Mouse (Mus musculus): Measurements from ENCODE around the gene Pcdh9.

Pcdh9 gene
- long read RNA-seq, experiment 1 = 0 reads
- long read RNA-seq, experiment 2, partial matches to known transcripts = 1 of 5 reads
- long read RNA-seq, experiment 2, other reads (novel, unspliced or antisense) = 2 of 5 reads

DNA sequence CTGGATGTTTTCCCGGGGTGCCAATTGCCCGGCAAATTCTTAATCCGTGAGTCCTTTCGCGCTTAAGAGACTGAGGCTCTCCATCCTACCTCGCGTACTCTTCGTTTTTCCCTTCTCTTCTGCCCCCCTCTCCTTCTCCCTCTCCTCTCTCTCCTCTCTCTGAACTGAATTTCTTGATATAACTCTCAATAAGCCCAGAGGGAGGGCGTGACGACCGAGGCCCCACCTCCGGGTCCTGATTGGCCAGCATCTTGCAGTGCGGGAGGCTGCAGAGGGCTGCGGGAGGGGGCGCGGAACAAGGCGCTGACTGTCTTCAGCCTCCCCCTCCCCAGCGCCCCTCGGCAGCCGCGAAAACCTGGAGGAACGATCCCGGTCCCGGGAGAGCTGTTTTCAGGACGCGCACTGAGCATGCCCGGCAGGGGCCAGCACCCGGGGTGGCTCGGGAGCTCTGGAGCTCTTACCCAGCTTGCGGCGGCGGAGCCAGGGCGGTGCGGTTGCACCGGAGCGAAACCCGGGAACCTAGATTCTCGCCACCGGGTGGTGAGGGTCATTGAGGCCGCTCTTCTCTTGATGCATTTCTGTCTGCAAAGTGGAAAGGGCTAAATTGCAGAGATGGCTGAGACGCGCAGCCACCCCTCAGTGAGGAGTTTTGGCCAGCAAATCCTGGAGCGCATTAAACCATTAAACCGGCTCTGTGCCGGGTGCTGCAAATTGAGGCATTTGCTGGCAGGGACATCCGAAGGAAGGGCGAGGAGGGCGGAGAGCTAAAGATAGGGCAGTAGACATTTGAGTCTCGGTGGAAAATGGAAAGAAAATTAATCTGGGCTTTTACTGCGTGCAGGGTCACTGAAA lies at the start of gene Pcdh9:
Gene Pcdh9, minus strand, starts transcription at position 161 of the 852 bp plus-strand sequence.
- intact Hi-C loops (cut with DNase I) = no loop called here

DNA sequence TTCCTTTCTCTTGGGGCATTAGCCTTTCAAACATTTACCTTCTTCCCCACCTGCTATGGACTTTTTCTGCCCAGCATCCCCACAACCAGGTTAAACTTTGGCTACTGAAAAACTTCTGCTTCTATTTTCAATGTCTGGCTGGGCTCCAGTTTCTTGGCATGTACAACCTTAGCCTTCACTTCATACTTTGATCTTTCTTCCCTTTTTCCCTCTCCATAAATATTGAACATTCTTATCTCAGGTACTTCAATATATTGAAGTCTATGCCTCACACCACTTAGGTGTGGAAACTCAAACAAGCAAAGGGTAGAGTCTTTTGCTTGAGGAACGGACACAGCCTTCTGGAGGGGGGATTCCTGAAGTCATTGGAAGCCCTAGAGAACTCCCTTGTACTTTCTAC lies 16.4 kb upstream of the Pcdh9 start:
- intact Hi-C loops (cut with DNase I) = no loop called here

DNA sequence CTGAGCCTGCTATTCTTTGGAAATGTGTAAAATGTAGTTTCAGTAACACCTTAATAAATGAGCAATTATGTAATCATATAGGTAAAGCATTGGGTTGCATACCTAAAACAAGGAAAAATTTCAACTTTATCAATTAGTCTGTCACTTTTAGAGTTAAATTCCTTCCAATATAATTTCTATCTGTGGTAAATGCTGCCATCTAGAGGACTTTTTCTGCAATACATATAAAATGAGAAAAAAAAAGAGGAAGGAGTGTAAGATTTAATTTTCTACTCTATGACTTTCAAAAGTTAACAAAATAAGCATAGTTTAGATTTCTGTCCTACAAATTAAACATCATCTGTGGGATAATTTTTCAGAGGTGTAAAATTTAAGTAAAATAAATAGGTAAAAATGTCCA lies 8.1 kb upstream of the Pcdh9 start:
- intact Hi-C loops (cut with DNase I) = loop anchor here (5.0 kb wide), 1 partner anchor 581 kb away; no protein-coding TSS in a partner anchor

DNA sequence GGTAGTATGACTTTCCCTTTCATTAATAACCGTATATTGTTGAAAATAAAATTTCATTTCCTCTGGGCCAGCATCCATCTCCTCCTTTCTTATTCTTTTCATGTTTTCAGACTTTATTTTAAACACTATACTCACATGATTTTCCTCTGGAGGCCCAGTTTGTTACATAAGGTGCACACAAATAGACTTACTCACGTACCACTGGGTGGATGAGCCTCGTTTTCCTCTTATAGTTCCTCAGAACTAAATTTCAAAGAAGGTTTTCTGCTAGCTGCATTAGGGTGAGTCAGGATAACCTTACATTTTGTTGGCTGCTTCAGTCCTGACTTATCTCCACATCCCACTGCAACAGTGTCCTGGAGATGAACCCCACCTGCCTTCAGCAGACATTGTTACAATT lies 4.7 kb upstream of the Pcdh9 start:
- intact Hi-C loops (cut with DNase I) = loop anchor here (5.0 kb wide), 1 partner anchor 578 kb away; no protein-coding TSS in a partner anchor

DNA sequence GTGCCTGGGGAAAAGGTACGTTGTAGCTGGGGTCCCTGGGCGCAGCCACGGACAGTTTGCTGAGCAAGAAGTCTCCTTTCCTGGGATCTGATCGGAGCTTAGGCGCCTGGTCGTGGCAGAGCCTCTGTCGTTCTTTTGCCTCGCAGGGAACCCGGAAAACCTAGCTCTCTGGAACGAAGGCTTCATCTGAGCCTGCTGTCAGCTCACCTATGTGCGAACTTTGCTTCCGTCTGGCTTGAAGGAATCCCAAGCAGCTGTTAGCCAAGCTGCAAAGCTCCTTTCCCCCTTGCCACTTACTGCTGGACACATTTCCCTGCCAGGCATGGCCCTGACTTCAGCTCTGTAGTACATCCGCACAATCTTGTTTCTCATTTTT lies 880 bp upstream of the Pcdh9 start:
- intact Hi-C loops (cut with DNase I) = no loop called here

DNA sequence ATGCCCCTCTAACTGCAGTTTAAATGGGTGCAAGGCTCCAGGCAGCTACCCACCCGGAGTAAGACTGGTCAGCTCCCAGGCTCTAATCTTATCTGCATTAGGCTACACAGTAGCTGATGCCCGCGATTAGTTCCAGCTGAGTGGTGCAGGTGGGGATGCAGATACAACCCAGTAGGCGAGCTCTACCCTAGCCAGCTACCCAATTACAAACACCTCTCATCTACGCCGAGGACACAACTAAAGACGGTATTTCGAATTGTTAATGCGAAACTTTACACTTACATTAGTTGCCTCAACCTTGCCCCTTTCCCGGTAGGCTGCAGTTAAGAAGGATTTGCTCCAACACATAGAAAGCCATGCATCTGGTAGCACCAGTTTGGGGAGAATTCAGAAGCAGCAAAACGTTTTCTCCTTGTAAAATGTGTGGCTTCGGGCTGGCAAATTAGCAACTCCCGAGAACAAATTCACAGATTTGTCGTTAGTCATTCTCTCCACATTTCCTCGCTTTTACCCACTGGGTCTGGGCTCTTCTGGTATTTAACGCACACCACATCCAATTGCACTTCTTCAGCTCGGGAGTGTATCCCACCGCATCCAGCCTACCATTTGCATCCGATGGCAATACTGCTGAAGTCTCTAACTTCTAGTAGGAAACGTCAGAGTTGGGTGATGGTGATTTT lies 500 bp downstream of the Pcdh9 start:
- intact Hi-C loops (cut with DNase I) = no loop called here

DNA sequence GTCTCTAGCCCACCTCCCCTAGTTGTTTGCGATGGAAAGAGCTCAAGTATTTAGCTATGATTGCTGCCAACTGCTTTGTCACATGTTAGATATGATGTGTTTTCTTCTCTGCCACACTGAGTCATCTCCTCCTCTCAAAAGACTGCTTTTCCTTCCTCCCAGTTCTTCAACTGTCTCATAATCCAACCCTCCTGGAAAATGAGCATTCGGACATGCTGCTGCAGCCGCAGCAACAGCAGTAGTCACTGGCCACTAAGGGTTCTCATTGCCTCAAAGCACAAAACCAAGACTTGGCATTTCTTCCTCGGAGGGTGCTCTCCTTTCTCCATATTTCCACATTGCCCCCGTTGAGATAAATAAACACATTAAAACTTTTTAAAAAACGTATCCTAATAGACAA lies 1.2 kb downstream of the Pcdh9 start:
- intact Hi-C loops (cut with DNase I) = no loop called here

DNA sequence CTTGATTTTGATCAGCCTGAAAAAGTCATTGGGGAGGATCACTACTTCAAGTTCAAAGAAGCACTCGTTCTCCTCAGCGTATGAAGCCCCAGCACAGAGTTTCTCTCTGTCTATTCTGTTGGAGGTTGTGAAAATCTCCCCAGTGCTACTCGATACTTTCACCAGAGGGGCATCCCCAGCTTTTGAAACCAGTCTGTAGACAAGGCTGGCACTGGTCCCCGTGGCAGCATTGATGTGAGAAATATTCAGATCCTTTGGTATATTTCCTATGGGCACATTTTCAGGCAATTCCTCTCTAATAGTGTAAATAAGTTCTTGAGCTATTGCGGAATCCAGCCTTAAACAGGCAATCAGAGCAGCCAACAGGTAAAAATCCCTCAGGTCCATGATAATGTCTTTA lies 2.1 kb downstream of the Pcdh9 start:
- intact Hi-C loops (cut with DNase I) = no loop called here

DNA sequence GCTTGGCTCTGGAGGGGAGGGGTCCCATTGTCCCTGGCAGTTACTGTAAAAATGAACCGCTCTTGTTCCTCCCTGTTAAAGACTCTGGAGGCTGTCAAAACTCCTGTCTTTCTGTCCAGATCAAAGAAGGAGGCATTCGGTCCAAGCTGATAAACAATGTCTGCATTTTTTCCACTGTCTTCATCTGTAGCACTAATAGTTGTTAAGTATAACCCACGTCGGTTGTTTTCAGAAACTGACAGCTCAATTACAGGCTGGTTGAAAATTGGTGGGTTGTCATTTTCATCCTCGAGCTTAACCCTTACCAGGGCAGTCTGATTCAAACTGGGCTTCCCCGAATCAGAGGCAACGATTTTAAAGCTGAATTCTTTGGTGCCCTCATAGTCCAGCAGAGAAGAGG lies 3.4 kb downstream of the Pcdh9 start:
- intact Hi-C loops (cut with DNase I) = no loop called here

DNA sequence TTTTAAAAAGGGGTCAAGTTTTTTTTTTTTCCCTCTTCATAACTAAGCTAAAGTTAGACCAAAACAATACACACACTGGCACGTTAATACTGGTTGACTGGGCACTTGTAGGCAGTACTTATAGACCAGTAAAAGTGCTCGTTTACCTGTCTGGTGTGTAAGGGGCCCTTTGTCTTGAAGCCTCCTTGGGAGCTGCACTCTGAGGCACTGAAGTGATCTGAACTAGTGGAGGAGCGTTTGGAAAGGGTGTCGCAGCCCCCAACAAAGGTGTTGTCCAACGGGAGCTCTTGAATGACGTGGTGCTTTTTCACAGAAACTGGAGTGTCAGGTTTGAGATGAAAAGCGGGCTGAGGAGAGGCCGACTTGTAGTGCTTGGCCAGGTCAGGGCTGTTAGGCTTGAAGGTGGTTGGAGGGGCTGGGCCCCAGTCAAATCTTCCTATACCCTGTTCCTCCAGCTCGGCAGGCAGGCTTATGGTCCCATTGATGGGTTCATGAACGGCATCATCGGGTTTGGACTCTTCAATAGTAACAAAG lies 4.9 kb downstream of the Pcdh9 start:
- intact Hi-C loops (cut with DNase I) = no loop called here

DNA sequence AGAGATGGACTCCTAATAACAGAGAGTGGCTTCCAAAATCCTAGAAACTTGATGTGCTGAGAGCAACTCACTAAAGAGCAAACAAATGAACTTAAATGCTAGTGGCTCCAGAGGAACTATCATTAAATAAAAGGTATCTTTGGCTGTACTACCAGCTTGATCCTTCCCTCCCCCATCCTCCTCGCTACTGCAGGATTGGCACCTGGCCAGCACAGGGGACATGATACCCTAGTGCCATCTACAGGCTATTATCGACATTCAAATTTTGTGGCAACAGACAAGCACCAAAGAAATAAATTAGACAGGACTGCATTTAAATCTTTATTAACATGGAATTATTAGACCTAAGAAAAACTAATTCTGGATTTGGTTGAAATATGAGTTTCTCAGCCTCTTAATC lies 6.0 kb downstream of the Pcdh9 start:
- intact Hi-C loops (cut with DNase I) = no loop called here

DNA sequence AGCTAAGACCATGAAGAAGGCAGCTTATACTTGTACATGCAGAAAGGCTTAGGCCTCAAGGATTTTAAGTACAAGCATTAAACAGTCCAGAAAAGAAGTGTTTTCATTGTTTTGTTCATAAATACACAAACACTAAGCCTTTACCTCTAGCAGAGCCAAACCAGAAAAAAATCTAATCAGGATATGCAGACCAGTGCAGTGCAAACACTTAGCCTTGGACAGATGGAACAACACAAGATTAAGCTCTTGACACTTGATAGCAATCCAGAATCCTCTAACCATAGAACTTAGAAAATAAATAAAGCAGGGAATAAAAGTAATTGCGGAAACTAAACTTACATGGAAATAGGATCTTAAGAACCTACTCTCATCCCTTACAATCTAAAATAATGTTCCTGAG lies 10.4 kb downstream of the Pcdh9 start:
- intact Hi-C loops (cut with DNase I) = no loop called here

DNA sequence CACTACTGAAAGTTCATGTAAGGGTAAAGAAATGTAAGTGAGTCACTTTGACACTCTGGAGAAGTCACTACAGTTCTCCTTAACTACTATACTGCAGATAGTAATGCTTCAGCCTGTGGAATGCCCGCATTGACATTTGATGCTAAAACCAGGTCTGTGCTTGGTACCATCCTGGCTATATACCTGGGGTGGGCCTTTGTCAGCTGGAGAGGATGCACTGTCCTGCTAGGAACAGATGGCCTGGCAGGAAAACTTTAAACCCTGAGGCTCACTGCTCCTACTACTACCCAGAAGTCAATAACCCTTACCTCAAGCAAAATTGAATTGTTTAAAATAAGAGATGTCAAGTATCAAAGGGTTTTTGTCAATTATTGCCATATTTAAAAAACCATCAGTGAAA lies 14.5 kb downstream of the Pcdh9 start:
- intact Hi-C loops (cut with DNase I) = no loop called here

DNA sequence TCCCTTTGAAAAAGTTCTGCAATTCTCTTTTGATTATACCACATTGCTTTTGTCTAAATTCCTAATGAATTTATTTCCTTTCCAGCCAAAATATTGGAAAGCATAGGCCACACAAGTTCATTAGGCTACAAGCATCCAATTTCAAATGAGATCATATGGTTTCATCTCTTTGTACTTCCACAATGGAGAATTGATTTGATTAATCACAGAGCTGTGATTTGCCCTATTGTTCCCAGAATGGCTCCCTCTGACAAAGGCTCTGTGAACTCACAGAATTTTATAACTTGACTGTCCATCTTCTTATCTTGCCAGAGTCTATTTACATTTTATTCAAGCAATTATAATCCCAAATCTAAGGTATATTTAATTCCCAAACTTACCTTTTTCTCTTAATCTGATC lies 22.3 kb downstream of the Pcdh9 start:
- intact Hi-C loops (cut with DNase I) = no loop called here

DNA sequence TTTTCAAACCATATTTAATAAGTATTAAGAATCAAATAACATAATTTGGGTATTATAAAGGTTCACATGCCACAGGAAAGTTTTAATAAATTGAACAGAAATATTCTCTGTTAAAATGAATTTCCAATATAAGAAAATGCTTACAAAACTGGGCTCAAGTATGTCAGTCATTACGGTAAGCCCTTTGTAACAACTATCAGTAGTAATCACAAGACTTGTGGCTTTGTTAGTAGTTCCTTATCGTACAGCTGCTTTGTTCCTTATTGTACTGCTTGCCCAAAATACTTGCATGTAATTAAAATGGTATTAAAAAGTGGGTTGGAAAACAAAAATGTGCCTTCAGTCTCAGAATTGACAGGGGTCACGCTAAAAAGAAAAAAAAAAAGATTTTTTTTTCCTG lies 32.4 kb downstream of the Pcdh9 start:
- intact Hi-C loops (cut with DNase I) = no loop called here

DNA sequence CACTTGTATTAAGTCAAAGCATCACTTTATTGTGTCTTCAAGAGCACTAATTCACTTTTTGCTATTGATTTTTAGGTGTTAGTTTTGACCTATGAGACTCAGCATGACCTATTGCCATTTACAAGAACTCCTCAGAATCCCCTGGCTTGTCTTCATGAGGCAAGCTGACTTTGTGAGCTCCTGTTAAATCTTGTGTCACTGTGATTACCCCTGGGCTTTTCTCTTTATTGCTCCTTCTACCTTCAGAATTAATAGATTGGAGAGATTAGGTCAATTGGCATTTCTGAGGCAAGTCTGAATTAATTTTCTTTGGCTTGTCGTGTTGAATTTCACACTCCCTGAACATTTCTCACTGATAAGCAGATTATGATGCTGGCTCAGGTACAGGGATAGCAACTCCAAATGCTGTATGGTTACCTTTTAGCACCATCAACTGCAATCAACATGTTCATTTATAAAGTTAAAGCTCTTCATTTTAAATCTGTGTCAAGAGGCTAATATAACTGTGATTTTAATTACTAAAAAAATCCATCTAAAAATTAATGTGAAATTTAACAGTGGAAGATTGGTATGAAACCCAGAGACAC lies 44.3 kb downstream of the Pcdh9 start:
- intact Hi-C loops (cut with DNase I) = no loop called here

DNA sequence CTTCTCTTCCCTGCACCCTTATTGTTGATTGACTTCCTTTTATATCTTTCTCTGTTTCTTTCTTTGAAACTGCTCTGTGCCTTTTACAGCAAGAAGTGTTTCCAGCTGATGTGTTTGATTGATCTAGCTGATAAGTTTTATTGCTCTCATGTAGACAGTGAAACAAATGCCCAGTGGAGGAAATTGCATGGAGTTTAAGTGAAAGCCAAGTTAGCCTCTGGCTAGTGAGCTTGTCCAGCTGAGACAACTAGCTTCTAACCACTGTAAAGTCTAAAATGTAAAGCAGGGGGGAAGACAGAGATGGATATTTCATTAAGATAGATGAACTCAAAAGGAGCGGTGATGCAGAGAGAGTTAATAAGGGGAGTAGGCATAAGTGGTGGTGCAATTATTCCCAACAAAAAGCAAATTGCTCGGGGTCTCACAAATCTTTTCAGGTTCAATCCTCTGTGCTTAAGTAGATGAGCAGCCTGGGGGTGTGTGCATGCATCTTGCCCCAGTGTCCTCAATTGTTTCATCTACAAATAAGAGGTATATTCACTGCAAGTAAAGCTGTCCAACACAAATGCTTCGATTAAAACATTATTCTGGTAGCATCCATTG lies 47.7 kb downstream of the Pcdh9 start:
- intact Hi-C loops (cut with DNase I) = no loop called here

DNA sequence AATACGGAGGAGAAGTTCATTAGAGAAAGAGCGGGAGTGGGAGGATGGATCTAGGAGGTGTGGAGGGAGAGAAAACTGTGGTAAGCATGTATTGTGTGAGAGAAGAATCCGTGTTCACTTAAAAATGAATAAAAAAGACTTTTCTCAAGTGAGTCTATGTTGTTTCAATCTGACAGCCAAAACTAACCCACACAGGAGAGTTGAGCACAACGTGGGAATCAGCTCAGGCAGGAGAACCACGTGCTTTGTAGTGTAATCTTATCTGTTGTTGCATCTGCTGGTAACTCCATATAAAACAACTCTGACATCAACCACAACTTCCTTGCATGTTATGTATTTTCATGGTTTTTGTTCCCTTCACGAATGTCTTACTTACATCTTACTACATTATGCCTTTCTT lies 58.0 kb downstream of the Pcdh9 start:
- intact Hi-C loops (cut with DNase I) = no loop called here

DNA sequence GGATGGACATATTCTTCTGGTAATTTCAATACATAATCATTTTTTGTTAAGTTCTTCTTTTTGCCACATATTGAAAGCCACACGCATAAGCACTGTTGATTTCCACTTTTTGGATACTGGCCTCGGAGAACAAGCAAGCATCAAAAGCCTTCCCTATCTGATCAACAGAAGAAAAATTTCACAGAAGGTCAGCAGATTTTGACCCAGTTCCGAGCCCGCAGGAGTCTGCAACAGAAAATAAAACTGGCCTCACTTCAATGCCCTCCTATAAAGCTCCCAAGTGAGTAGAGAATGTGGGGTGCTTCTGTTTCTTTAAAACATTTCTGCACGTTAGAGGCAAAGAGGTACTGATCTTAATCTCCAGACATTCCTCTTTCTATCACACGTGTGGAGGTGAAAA lies 63.3 kb downstream of the Pcdh9 start:
- intact Hi-C loops (cut with DNase I) = no loop called here

DNA sequence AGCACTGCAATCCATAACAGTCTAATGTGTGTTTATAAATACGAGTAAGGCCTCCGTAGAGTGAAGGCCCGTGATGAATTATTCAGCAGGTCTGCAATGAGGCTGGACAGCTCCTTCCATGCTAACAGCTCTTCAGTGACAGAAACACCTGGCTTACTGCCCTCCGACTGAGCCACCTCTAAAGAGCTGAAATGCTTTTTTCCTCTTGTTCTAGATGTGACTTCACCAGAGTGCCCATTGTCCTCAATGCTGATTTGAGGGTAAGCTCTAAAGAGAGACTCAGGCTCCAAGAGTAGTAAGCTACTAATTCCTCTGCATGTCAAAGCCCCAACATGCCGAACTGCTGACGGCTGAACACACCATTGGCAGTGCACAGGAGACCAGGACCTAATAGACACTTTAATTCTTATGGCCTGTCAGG lies 64.4 kb downstream of the Pcdh9 start:
- intact Hi-C loops (cut with DNase I) = no loop called here

DNA sequence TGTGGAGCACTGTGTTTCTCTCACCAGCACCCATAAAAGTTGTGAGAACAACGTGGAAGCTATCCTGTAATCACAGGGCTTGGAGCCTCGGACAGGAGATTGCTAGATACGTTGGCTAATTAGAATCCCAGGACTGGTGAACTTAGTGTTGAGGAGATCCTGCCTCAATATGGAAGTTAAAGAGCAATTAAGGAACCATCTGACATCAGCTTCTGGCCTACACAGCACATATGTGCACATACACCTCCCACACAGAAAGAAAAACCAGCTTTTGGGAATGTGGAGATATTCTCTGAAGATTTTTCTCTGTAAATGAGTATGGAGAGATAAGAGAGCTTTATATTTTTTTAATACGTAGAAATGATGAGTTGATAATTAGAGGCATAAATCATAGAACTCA lies 71.6 kb downstream of the Pcdh9 start:
- intact Hi-C loops (cut with DNase I) = no loop called here

DNA sequence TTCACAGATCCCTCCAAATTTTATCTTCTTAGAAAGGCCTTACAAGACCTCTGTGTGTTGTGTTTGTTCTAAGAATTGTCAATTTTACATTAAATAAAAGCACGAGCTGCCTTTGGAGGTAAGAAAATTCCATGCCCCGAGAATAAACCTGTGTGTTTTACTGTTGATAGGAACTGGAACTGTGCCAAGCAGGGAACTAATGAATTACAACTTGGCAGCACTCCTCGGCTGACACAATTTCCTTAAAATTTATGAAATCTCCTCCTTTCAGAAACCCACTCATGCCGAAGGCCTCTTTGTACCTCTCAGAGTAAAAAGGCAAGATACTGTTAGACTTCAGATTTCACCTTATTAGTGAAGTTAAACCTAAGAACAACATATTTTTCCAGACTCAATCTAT lies 72.9 kb downstream of the Pcdh9 start:
- intact Hi-C loops (cut with DNase I) = no loop called here
